Mouse (Mus musculus) intestine, embryonic 16.5 days (tissue): Measurements from ENCODE around the gene Klf12. TPM values are rescaled to one million over a fixed set of nuclear protein-coding genes. Genes with fewer than 3 reads are reported as not detected.

ENCODE experiments used
- ATAC-seq: fragments of 200-750 bp; cut with Nextera tagmentation; 2 replicates; pipeline ENCODE4 v1.8.0; 2017; ENCODE audit warnings: moderate TSS enrichment, moderate library complexity
- H3K27ac ChIP-seq: fragments of 300-500 bp; sonication (generic); 2 replicates; pipeline ENCODE4 v1.5.1; 2014; ENCODE audit warnings: mild to moderate bottlenecking, low read length
- H3K27me3 ChIP-seq: fragments of 300-500 bp; sonication (generic); replicated peaks from 2 replicates; pipeline ENCODE4 v1.6.1; 2014; ENCODE audit warnings: low read length, control low read depth, mixed read lengths; ENCODE audit not compliant: control insufficient read depth, insufficient read depth
- H3K36me3 ChIP-seq: fragments of 300-500 bp; sonication (generic); 2 replicates; pipeline ENCODE4 v1.6.1; 2014; ENCODE audit warnings: low read length, control low read depth; ENCODE audit not compliant: control insufficient read depth, insufficient read depth
- H3K4me1 ChIP-seq: fragments of 300-500 bp; sonication (generic); 2 replicates; pipeline ENCODE4 v1.6.1; 2014; ENCODE audit warnings: low read length, control low read depth, mixed read lengths; ENCODE audit not compliant: control insufficient read depth, insufficient read depth
- H3K4me2 ChIP-seq: fragments of 300-500 bp; sonication (generic); 2 replicates; pipeline ENCODE4 v1.6.1; 2014; ENCODE audit warnings: low read depth, low read length, control low read depth
- H3K4me3 ChIP-seq: fragments of 300-500 bp; sonication (generic); 2 replicates; pipeline ENCODE4 v1.5.1; 2014; ENCODE audit warnings: mild to moderate bottlenecking, low read length
- H3K9ac ChIP-seq: fragments of 300-500 bp; sonication (generic); 2 replicates; pipeline ENCODE4 v1.6.1; 2014; ENCODE audit warnings: low read depth, low read length
- H3K9me3 ChIP-seq: fragments of 300-500 bp; sonication (generic); 2 replicates; pipeline ENCODE4 v1.6.1; 2016; ENCODE audit warnings: low read length, control low read depth; ENCODE audit not compliant: control insufficient read depth
- WGBS: fragments of 180-500 bp; shearing (Covaris S2); extraction: QIAGEN DNeasy Blood & Tissue Kit; methylation state at CpG from one replicate; pipeline ENCODE4 v1.1.7; 2014; 5-methylcytosine and 5-hydroxymethylcytosine counted together
- polyA plus RNA-seq: library from polyadenylated mRNA; unstranded; fragments of >200 nt; fragmentation: Nextera tagmentation; extraction: Ambion mirVana; gene quantifications from 2 replicates; pipeline ENCODE4 v1.2.1, GENCODE M21; 2015

Gene Klf12
- polyA plus RNA-seq, 1 experiment from 2014 or later = 8.6 TPM

GRCm38 (mm10) chr14:100286586-100287241, 2.2 kb upstream of the Klf12 start:
- Histone ChIP-seq H3K27ac (peak overlapping the region; percentile 82), H3K4me3 (peak overlapping the region; percentile 74), H3K4me1 (peaks cover 12% of the 10 kb centered on the region; the same call in 1 of the 2 replicates), H3K4me2 (peak overlapping the region; percentile 94), H3K36me3 (no peaks in the 10 kb centered on the region), H3K9ac (peak overlapping the region; percentile 77), H3K9me3 (no peaks in the 10 kb centered on the region), H3K27me3 (no peaks in the 10 kb centered on the region)
- no peak for ATAC-seq
- 8% methylated on average over 19 of the region's 19 CpGs for WGBS

- peak overlapping the region; percentile 82 for H3K27ac ChIP-seq
- ATAC-seq = peak; percentile 43
- H3K4me3 ChIP-seq = peak overlapping the region; percentile 74
- H3K36me3 ChIP-seq = no peaks in the 10 kb centered on the region
- H3K9ac ChIP-seq = peak overlapping the region; percentile 77
- H3K9me3 ChIP-seq = no peaks in the 10 kb centered on the region
- WGBS = under 1% methylated on average over 60 of the region's 60 CpGs
- no peaks in the 10 kb centered on the region for H3K27me3 ChIP-seq
- peak overlapping the region; percentile 94 for H3K4me2 ChIP-seq
- peaks cover 15% of the 10 kb centered on the region for H3K4me1 ChIP-seq
Observed at GRCm38 (mm10) chr14:100285656-100286585, 1.4 kb upstream of the Klf12 start.

- under 1% methylated on average over 41 of the region's 48 CpGs for whole genome bisulfite sequencing
- peak overlapping the region; percentile 82 for H3K27ac ChIP-seq
- H3K4me2 ChIP-seq = peak overlapping the region; percentile 94
- peak; percentile 93 for ATAC-seq
- no peaks in the 10 kb centered on the region for H3K27me3 ChIP-seq
- no peaks in the 10 kb centered on the region for H3K36me3 ChIP-seq
- peaks cover 15% of the 10 kb centered on the region for H3K4me1 ChIP-seq
- H3K9me3 ChIP-seq = 0 out of 2 replicates have a peak, but pooled peaks cover under 1% of the 10 kb centered on the region
- H3K9ac ChIP-seq = peak overlapping the region; percentile 77
- H3K4me3 ChIP-seq = peak overlapping the region; percentile 74
Observed at GRCm38 (mm10) chr14:100284861-100285655, 579 bp upstream of the Klf12 start.

DNA sequence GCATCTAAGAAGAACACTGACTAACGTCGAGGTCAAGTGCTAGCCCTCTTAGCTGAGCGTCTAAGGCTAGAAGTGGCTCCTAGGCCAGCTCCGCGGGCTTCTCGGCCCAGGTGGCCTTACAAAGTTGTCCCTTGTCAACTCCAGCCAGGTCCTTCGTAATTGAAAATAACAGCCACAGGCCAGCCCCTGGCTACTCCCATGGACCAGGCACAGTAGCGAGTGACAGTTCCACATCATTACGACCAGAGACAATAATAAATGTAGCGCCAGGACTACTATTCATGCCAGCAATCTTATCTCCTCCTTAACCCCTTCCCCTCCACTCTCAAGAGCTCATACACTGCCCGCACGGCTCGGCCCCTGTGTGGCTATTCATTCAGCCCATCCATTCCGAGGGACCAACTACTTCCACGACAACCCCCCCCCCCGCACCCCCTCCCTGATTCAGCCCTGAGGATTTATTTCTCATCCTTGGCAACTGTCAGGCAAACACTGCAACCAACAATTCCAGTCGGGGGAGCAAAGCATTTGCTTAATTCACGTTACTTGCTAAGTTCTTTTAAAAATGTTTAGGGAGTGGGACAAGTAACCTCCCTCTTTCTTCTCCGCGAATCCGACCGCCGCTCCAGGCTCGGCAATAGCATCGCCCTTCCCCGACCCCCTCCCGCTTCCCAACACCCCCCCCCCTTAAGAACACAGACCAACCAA, 914 bp downstream of the Klf12 start:
- under 1% methylated on average over 27 of the region's 27 CpGs for WGBS
- H3K4me2 ChIP-seq = peak overlapping the region; percentile 94
- H3K4me3 ChIP-seq = peak overlapping the region; percentile 74
- no peaks in the 10 kb centered on the region for H3K27me3 ChIP-seq
- peak overlapping the region; percentile 80 for H3K27ac ChIP-seq
- no peaks in the 10 kb centered on the region for H3K36me3 ChIP-seq
- H3K9ac ChIP-seq = peak overlapping the region; percentile 77
- peaks cover 6% of the 10 kb centered on the region; the same call in 1 of the 2 replicates for H3K9me3 ChIP-seq
- H3K4me1 ChIP-seq = peaks cover 15% of the 10 kb centered on the region
- no peak for ATAC-seq

DNA sequence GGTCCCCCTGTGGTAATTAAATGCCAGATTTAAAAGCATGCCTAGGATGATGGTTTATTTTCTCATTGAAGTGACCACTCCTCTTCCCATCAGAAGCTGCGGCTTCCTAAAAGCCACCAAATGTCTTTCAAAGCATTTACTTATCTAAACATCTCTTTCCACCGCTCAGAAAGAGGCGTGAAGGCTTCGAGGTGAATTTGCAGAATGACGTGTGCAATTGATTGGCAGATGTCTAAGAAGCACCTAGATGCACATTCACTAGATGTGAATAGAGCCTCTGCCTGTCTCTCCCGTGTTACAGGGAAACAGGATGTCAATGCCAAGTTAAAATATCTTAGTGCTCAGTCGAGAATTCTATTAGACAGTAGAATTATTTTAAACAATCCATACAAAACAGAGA, 1.8 kb downstream of the Klf12 start:
- peaks cover 6% of the 10 kb centered on the region; the same call in 1 of the 2 replicates for H3K9me3 ChIP-seq
- H3K4me3 ChIP-seq = peak overlapping the region; percentile 5; the same call in 1 of the 2 replicates
- WGBS = 8% methylated on average over 7 of the region's 7 CpGs
- peak overlapping the region; percentile 40 for H3K4me2 ChIP-seq
- H3K36me3 ChIP-seq = no peaks in the 10 kb centered on the region
- peaks cover 15% of the 10 kb centered on the region for H3K4me1 ChIP-seq
- no peak overlapping the region for H3K9ac ChIP-seq
- no peak overlapping the region for H3K27ac ChIP-seq
- ATAC-seq = no peak
- no peaks in the 10 kb centered on the region for H3K27me3 ChIP-seq

DNA sequence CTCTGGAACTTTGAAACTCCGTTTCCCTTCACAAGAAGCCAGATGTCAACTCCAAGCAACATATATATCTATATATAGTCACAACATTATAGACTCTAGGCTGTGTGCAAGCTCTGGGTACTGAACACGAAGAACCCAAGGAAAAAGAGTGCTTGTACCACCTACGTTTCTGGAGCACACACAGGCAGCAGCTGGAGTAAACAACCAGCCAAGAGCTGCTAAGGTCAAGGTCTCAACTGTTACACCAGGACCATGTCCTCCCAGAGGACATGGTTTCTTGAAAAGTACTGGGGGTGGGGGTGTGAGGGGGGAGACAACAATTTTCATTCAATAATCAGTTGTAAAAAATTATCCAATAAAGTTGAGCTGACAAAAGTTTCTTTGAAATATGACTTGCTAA, 2.7 kb downstream of the Klf12 start:
- Histone ChIP-seq H3K4me2 (no peak overlapping the region), H3K9me3 (peaks cover 6% of the 10 kb centered on the region; the same call in 1 of the 2 replicates), H3K27me3 (no peaks in the 10 kb centered on the region), H3K9ac (no peak overlapping the region), H3K4me1 (peaks cover 12% of the 10 kb centered on the region), H3K36me3 (no peaks in the 10 kb centered on the region), H3K27ac (no peak overlapping the region), H3K4me3 (no peak overlapping the region)
- WGBS = 30% methylated on average over 3 of the region's 3 CpGs
- no peak for ATAC-seq

GRCm38 (mm10) chr14:100274179-100274578, 10.3 kb downstream of the Klf12 start:
- no peaks in the 10 kb centered on the region for H3K27me3 ChIP-seq
- WGBS = 93% methylated on average over 2 of the region's 2 CpGs
- no peaks in the 10 kb centered on the region for H3K9me3 ChIP-seq
- no peak overlapping the region for H3K27ac ChIP-seq
- no peak for ATAC-seq
- no peaks in the 10 kb centered on the region for H3K4me1 ChIP-seq
- no peak overlapping the region for H3K4me3 ChIP-seq
- no peak overlapping the region for H3K9ac ChIP-seq
- H3K4me2 ChIP-seq = no peak overlapping the region
- H3K36me3 ChIP-seq = no peaks in the 10 kb centered on the region

DNA sequence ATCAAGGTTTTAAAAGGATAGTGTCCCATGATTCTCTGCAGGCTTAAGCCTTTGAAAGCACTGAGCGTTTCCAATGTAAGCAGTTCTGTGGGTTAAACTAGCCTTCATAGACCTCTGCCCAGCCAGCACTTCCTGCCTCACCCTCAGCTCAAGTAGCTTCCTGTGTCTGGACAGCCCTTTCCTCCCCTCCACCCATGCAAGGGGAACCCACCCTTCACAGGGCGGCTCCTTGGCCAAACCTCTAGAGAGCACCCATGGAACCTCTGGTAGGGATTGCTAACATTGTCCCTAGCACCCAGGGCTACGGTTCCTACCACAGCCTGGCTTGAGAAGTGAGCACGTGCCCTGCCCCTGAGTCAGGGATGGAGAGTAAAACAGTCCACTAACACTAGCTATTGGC, 23.9 kb downstream of the Klf12 start:
- H3K27me3 ChIP-seq = no peaks in the 10 kb centered on the region
- H3K9me3 ChIP-seq = no peaks in the 10 kb centered on the region
- H3K4me2 ChIP-seq = no peak overlapping the region
- H3K27ac ChIP-seq = no peak overlapping the region
- 0 out of 2 replicates have a peak, but pooled peaks cover 4% of the 10 kb centered on the region for H3K4me1 ChIP-seq
- H3K4me3 ChIP-seq = no peak overlapping the region
- no peaks in the 10 kb centered on the region for H3K36me3 ChIP-seq
- 0 out of 2 replicates have a peak, but pooled peaks have one; percentile 26 for ATAC-seq
- WGBS = 63% methylated on average over 4 of the region's 4 CpGs
- H3K9ac ChIP-seq = no peak overlapping the region
